Mouse (Mus musculus) stomach, postnatal 0 days (tissue): ENCODE measurements around the gene Abcg4.

Experiments
- CTCF ChIP-seq: IDR thresholded peaks from 2 replicates; pipeline ENCODE4 v1.5.1; 2016; ENCODE audit warnings: antibody characterized with exemption, low read depth, mild to moderate bottlenecking, moderate library complexity
- EP300 ChIP-seq: optimal IDR thresholded peaks from 2 replicates; pipeline ENCODE3; 2016; ENCODE audit warnings: antibody characterized with exemption

DNA sequence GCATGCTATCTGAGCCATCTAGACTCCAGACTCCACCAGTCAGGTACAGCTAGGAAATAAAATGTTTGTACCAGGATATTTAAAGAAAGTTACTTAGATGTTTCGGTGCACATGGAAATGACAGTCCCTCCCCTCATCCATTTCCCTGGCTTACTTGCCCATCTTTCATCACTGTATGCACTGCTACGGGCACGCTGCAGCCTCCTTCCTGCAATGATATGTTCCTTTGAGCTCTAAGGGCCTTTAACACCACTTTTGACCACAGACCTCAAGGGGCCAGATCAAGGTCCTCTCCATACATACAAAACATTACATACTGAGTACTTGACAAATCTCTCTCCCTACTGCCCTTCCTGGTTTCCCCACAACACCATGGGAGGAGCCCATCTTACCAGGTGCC lies 48.5 kb upstream of the Abcg4 start:
- TF ChIP-seq EP300 = no peak
- TF ChIP-seq CTCF = no peak
